Mouse (Mus musculus) ES-Bruce4 (cell line): ENCODE data around the gene H2afj.

Experiments
- CTCF ChIP-seq: IDR thresholded peaks from one replicate; pipeline ENCODE4 v1.8.1; 2011; ENCODE audit warnings: low read depth, low read length
- EP300 ChIP-seq: IDR thresholded peaks from 2 replicates; pipeline ENCODE4 v1.6.1; 2011; ENCODE audit warnings: low read depth, low read length; ENCODE audit not compliant: insufficient read depth

GRCm38 (mm10) chr6:136852348-136852747, 44.3 kb downstream of the H2afj start:
- TF ChIP-seq CTCF: no peak
- TF ChIP-seq EP300: no peak
